Mouse (Mus musculus): ENCODE data around the gene Ccdc125. TPM values are rescaled to one million over a fixed set of nuclear protein-coding genes. Genes with fewer than 3 reads are reported as not detected.

Gene Ccdc125
- polyA plus RNA-seq, 2 experiments, result 3.3 to 3.4 TPM

DNA sequence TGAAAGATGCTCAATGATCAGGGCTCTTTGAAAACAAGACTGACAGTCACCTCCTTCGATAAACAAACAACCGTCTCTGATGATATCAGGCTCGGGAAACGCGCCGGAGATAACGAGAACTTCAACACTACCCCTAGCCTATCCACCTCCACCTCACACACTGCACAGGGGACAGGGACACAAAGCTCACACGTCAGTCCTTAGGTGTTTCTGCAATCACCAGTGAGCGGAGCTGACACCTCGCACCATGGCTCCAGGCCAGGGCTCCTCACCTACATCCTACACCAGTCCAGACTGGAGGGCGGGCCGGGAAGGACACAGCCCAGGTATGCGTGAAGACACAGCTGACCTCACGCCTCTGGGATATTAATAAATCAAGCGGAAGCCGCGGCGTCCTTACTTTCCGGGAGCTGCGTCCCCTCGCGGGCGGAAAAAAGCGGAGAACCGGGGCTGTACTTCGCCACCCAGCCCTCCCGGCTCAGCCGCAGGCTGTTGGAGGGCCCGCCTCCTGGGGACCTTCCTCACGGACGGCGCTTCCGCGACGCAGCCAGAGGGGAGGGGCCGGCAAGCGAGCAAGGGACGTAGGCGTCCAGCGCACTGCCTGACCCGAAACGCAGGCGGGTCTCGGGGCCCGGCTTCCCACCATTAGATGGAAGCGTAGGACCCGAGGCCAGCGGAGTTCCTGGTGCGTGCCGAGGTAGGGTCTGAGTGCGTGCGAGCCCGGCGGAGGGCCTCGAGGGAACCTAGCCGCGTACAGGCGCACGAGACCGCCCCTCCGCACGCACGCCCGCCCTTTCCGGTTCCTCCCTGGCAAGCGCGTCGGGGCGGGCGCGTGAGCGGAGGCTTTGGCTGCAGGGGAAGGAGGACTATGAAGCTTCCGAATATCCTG is 18.7 kb upstream of the Ccdc125 start, which contains the start of the genes Ak6 and Rad17:
TSS of gene Ak6 (plus strand) at position 430 of the 889 bp plus-strand sequence.
TSS of gene Rad17 (minus strand) at position 502 of the 889 bp plus-strand sequence.
- H3K27ac ChIP-seq (replicated peaks; ENCODE audit: low read depth, low read length), result peak within 1 kb of the TSS; percentile 93
- DNase-seq (ENCODE audit: low spot score) (peak; percentile 84), ATAC-seq (ENCODE audit: low FRiP score, low read depth) (peak; percentile 99)
- peaks cover 6% of the 10 kb centered on the region for H3K4me1 ChIP-seq (ENCODE audit: control insufficient read depth, insufficient read depth, low read length)
- peak within 1 kb of the TSS; percentile 82 for H3K9ac ChIP-seq (ENCODE audit: low read depth, low read length, severe bottlenecking)
- TF ChIP-seq POLR2A (IDR thresholded peaks at IDR 0.05; ENCODE audit: borderline replicate concordance, extremely low read depth, insufficient read depth, insufficient read length), result peak; percentile 86
- WGBS, result under 1% methylated on average over 64 of the region's 73 CpGs
- H3K9me3 ChIP-seq (ENCODE audit: control insufficient read depth, low read length), result no peaks in the 10 kb centered on the region
- H3K27me3 ChIP-seq (ENCODE audit: control insufficient read depth, insufficient read depth, low read length), result no peaks in the 10 kb centered on the region
- H3K4me3 ChIP-seq (replicated peaks; ENCODE audit: low read length), result peak within 1 kb of the TSS; percentile 94
- H3K4me2 ChIP-seq (replicated peaks; ENCODE audit: low read depth, low read length, severe bottlenecking), result peak within 1 kb of the TSS; percentile 61
- peaks cover 18% of the 10 kb centered on the region for H3K36me3 ChIP-seq (ENCODE audit: control insufficient read depth, insufficient read depth, low read length)

GRCm38 (mm10) chr13:100651439-100652186 is 17.9 kb upstream of the Ccdc125 start, which contains the start of gene Taf9:
Taf9 (plus strand) TSS chr13:100651579.
- peak within 1 kb of the TSS; percentile 61 for H3K4me2 ChIP-seq (replicated peaks; ENCODE audit: low read depth, low read length, severe bottlenecking)
- DNase-seq (ENCODE audit: low spot score), result no peak
- H3K9me3 ChIP-seq (ENCODE audit: control insufficient read depth, low read length), result no peaks in the 10 kb centered on the region
- peaks cover 6% of the 10 kb centered on the region for H3K4me1 ChIP-seq (ENCODE audit: control insufficient read depth, insufficient read depth, low read length)
- peak within 1 kb of the TSS; percentile 93 for H3K27ac ChIP-seq (replicated peaks; ENCODE audit: low read depth, low read length)
- peak within 1 kb of the TSS; percentile 94 for H3K4me3 ChIP-seq (replicated peaks; ENCODE audit: low read length)
- ATAC-seq (ENCODE audit: low FRiP score, low read depth), result peak; percentile 66
- H3K27me3 ChIP-seq (ENCODE audit: control insufficient read depth, insufficient read depth, low read length), result no peaks in the 10 kb centered on the region
- peak within 1 kb of the TSS; percentile 82 for H3K9ac ChIP-seq (ENCODE audit: low read depth, low read length, severe bottlenecking)
- WGBS, result 2% methylated on average over 47 of the region's 63 CpGs
- no peak for TF ChIP-seq POLR2A (IDR thresholded peaks at IDR 0.05; ENCODE audit: borderline replicate concordance, extremely low read depth, insufficient read depth, insufficient read length)
- peaks cover 10% of the 10 kb centered on the region for H3K36me3 ChIP-seq (ENCODE audit: control insufficient read depth, insufficient read depth, low read length)

GRCm38 (mm10) chr13:100658091-100658490 is 11.4 kb upstream of the Ccdc125 start:
- Histone ChIP-seq H3K4me1 (ENCODE audit: control insufficient read depth, insufficient read depth, low read length) (no peaks in the 10 kb centered on the region), H3K27me3 (ENCODE audit: control insufficient read depth, insufficient read depth, low read length) (no peaks in the 10 kb centered on the region), H3K9ac (ENCODE audit: low read depth, low read length, severe bottlenecking) (no peak overlapping the region), H3K27ac (replicated peaks; ENCODE audit: low read depth, low read length) (no peak overlapping the region), H3K4me3 (replicated peaks; ENCODE audit: low read length) (no peak overlapping the region), H3K36me3 (ENCODE audit: control insufficient read depth, insufficient read depth, low read length) (peaks cover 10% of the 10 kb centered on the region), H3K9me3 (ENCODE audit: control insufficient read depth, low read length) (no peaks in the 10 kb centered on the region), H3K4me2 (replicated peaks; ENCODE audit: low read depth, low read length, severe bottlenecking) (no peak overlapping the region)
- ATAC-seq (ENCODE audit: low FRiP score, low read depth) (no peak), DNase-seq (ENCODE audit: low spot score) (no peak)
- no peak for TF ChIP-seq POLR2A (IDR thresholded peaks at IDR 0.05; ENCODE audit: borderline replicate concordance, extremely low read depth, insufficient read depth, insufficient read length)
- WGBS, result 86% methylated on average over 5 of the region's 5 CpGs

GRCm38 (mm10) chr13:100659864-100660456 is 9.6 kb upstream of the Ccdc125 start:
- H3K9ac ChIP-seq (ENCODE audit: low read depth, low read length, severe bottlenecking), result no peak overlapping the region
- no peak overlapping the region for H3K27ac ChIP-seq (replicated peaks; ENCODE audit: low read depth, low read length)
- H3K4me3 ChIP-seq (replicated peaks; ENCODE audit: low read length), result no peak overlapping the region
- no peaks in the 10 kb centered on the region for H3K27me3 ChIP-seq (ENCODE audit: control insufficient read depth, insufficient read depth, low read length)
- DNase-seq (ENCODE audit: low spot score) (peak; percentile 73), ATAC-seq (ENCODE audit: low FRiP score, low read depth) (no peak)
- no peaks in the 10 kb centered on the region for H3K9me3 ChIP-seq (ENCODE audit: control insufficient read depth, low read length)
- no peak for TF ChIP-seq POLR2A (IDR thresholded peaks at IDR 0.05; ENCODE audit: borderline replicate concordance, extremely low read depth, insufficient read depth, insufficient read length)
- no peaks in the 10 kb centered on the region for H3K4me1 ChIP-seq (ENCODE audit: control insufficient read depth, insufficient read depth, low read length)
- H3K4me2 ChIP-seq (replicated peaks; ENCODE audit: low read depth, low read length, severe bottlenecking), result no peak overlapping the region
- H3K36me3 ChIP-seq (ENCODE audit: control insufficient read depth, insufficient read depth, low read length), result peaks cover 20% of the 10 kb centered on the region
- 34% methylated on average over 4 of the region's 4 CpGs for WGBS

All from limb, embryonic 14.5 days (tissue).